Mouse (Mus musculus) ovary, postnatal 14 days (tissue): Measurements from ENCODE around the gene Plekhs1.
"Not testable (repeated sequence)": the region's sequence is repeated elsewhere in the genome, so short reads cannot be mapped to it uniquely, and the experiment has no call there.

Experiments
- DNase-seq: peaks from one replicate; pipeline ENCODE4 v3.0.0; 2022; ENCODE audit warnings: low spot score

The Plekhs1 gene

GRCm38 (mm10) chr19:56457569-56457968, 3.9 kb upstream of the Plekhs1 start:
- no peak for DNase-seq

- DNase-seq, result no peak
Observed at GRCm38 (mm10) chr19:56459154-56460050, 2.0 kb upstream of the Plekhs1 start.

GRCm38 (mm10) chr19:56460241-56460640, 1.2 kb upstream of the Plekhs1 start:
- no peak for DNase-seq

GRCm38 (mm10) chr19:56462786-56463185, 1.3 kb downstream of the Plekhs1 start:
- DNase-seq, result no peak

GRCm38 (mm10) chr19:56466486-56466885, 5.0 kb downstream of the Plekhs1 start:
- no peak for DNase-seq

GRCm38 (mm10) chr19:56470286-56471020, 9.0 kb downstream of the Plekhs1 start:
- no peak for DNase-seq

GRCm38 (mm10) chr19:56471934-56472333, 10.5 kb downstream of the Plekhs1 start:
- DNase-seq, result no peak

- no peak for DNase-seq
Observed at GRCm38 (mm10) chr19:56474869-56475550, 13.6 kb downstream of the Plekhs1 start.

- DNase-seq, result no peak
Observed at GRCm38 (mm10) chr19:56476546-56476945, 15.1 kb downstream of the Plekhs1 start.

- no peak for DNase-seq
Observed at GRCm38 (mm10) chr19:56477253-56477652, 15.8 kb downstream of the Plekhs1 start.

- DNase-seq, result no peak
Observed at GRCm38 (mm10) chr19:56477832-56478231, 16.4 kb downstream of the Plekhs1 start.

GRCm38 (mm10) chr19:56484630-56485375, 23.4 kb downstream of the Plekhs1 start:
- DNase-seq, result no peak

GRCm38 (mm10) chr19:56485376-56486271, 24.2 kb downstream of the Plekhs1 start:
- DNase-seq, result no peak

- DNase-seq, result no peak
Observed at GRCm38 (mm10) chr19:56486926-56487325, 25.5 kb downstream of the Plekhs1 start.

GRCm38 (mm10) chr19:56487339-56487738, 25.9 kb downstream of the Plekhs1 start:
- no peak for DNase-seq

GRCm38 (mm10) chr19:56489601-56490000, 28.2 kb downstream of the Plekhs1 start:
- DNase-seq, result no peak

- not testable (repeated sequence) for DNase-seq
Observed at GRCm38 (mm10) chr19:56494157-56494556, 32.7 kb downstream of the Plekhs1 start.

- DNase-seq, result not testable (repeated sequence)
Observed at GRCm38 (mm10) chr19:56503069-56503468, 41.6 kb downstream of the Plekhs1 start.

- DNase-seq, result not testable (repeated sequence)
Observed at GRCm38 (mm10) chr19:56503525-56503924, 42.1 kb downstream of the Plekhs1 start.

- not testable (repeated sequence) for DNase-seq
Observed at GRCm38 (mm10) chr19:56511207-56511606, 49.8 kb downstream of the Plekhs1 start.

GRCm38 (mm10) chr19:56513527-56513926, 52.1 kb downstream of the Plekhs1 start:
- DNase-seq, result not testable (repeated sequence)
